Mouse (Mus musculus) ES-E14 (cell line): Measurements from ENCODE around the gene Hpca. TPM values are rescaled to one million over a fixed set of nuclear protein-coding genes. Genes with fewer than 3 reads are reported as not detected.

Source experiments
- DNase-seq: peaks from one replicate; pipeline ENCODE4 v3.0.0-alpha.2; 2013; ENCODE audit warnings: low read depth, low spot score
- H3K27ac ChIP-seq: 2 replicates; pipeline ENCODE4 v1.5.1; 2012; ENCODE audit warnings: low read depth, mild to moderate bottlenecking, low read length, moderate library complexity, mixed read lengths; ENCODE audit not compliant: poor library complexity, insufficient read depth, severe bottlenecking
- H3K36me3 ChIP-seq: 2 replicates; pipeline ENCODE4 v1.6.1; 2012; ENCODE audit warnings: mild to moderate bottlenecking, low read length, moderate library complexity, mixed read lengths; ENCODE audit not compliant: control insufficient read depth, poor library complexity, insufficient read depth, severe bottlenecking
- H3K4me1 ChIP-seq, 2 experiments: fragments of 150-350 bp in 1 of 2; sonication (generic) in 1 of 2; 2 replicates each; pipeline ENCODE4 v1.6.1; 2012; ENCODE audit warnings: low read length in 2 of 2, mild to moderate bottlenecking in 1 of 2, mixed read lengths in 1 of 2; ENCODE audit not compliant: control insufficient read depth in 2 of 2, insufficient read depth in 2 of 2, poor library complexity in 1 of 2
- H3K4me3 ChIP-seq, 2 experiments: fragments of 150-350 bp in 1 of 2; sonication (generic) in 1 of 2; 2 replicates each; pipeline ENCODE4 v1.5.1; 2012; ENCODE audit warnings: low read length in 2 of 2, low read depth in 1 of 2, mild to moderate bottlenecking in 1 of 2, mixed read lengths in 1 of 2; ENCODE audit not compliant: insufficient read depth in 1 of 2, poor library complexity in 1 of 2, severe bottlenecking in 1 of 2
- H3K9ac ChIP-seq: 2 replicates; pipeline ENCODE4 v1.6.1; 2012; ENCODE audit warnings: low read depth, mild to moderate bottlenecking, low read length, mixed read lengths; ENCODE audit not compliant: poor library complexity, insufficient read depth, severe bottlenecking
- H3K9me3 ChIP-seq: fragments of 150-350 bp; sonication (generic); 2 replicates; pipeline ENCODE4 v1.6.1; 2012; ENCODE audit warnings: low read depth, mild to moderate bottlenecking, low read length; ENCODE audit not compliant: control insufficient read depth, insufficient read depth
- CHD2 ChIP-seq: IDR thresholded peaks from 2 replicates; pipeline ENCODE4 v1.6.1; 2014; ENCODE audit warnings: mild to moderate bottlenecking, low read depth, low read length, inconsistent platforms
- HCFC1 ChIP-seq: IDR thresholded peaks from 2 replicates; pipeline ENCODE4 v1.6.1; 2012; ENCODE audit warnings: low read length, inconsistent platforms, borderline replicate concordance; ENCODE audit not compliant: insufficient read depth
- MAFK ChIP-seq: IDR thresholded peaks from 2 replicates; pipeline ENCODE4 v1.6.1; 2014; ENCODE audit warnings: mild to moderate bottlenecking, low read depth, low read length, inconsistent platforms; ENCODE audit not compliant: insufficient read depth
- ZC3H11A ChIP-seq: IDR thresholded peaks from 2 replicates; pipeline ENCODE4 v1.6.1; 2012; ENCODE audit warnings: low read depth, mild to moderate bottlenecking, inconsistent platforms, low read length, borderline replicate concordance
- ZNF384 ChIP-seq: IDR thresholded peaks from 2 replicates; pipeline ENCODE4 v1.6.1; 2012; ENCODE audit warnings: low read depth, low read length, inconsistent platforms
- in situ Hi-C, 2 experiments: fragments of 600-800 bp; cut with MboI; formaldehyde crosslinking; loops; one replicate each; pipeline ENCODE4 v1.15.1; 2025; ENCODE audit warnings: low sequenced_read_pairs in 2 of 2, inconsistent platforms in 1 of 2; ENCODE audit not compliant: unreplicated experiment in 2 of 2
- total RNA-seq: library from RNA; depleted of rRNA; stranded (reverse); fragments of 300-350 nt; gene quantifications from 2 replicates; pipeline ENCODE4 v1.2.3, GENCODE M21; 2012

The Hpca gene
- total RNA-seq, 1 experiment: 4.4 TPM

- no peak overlapping the region for H3K27ac ChIP-seq
- no peak for DNase-seq
- H3K4me1 ChIP-seq: peaks cover 0 to 34% of the 10 kb centered on the region in 2 experiments; a peak in 3 of 4 replicates
- TF ChIP-seq ZC3H11A (no peak), MAFK (no peak), CHD2 (no peak), HCFC1 (no peak), ZNF384 (no peak)
- H3K9ac ChIP-seq: peak overlapping the region; percentile 32; the same call in 1 of the 2 replicates
- no peaks in the 10 kb centered on the region for H3K9me3 ChIP-seq
- H3K36me3 ChIP-seq: no peaks in the 10 kb centered on the region
- in situ Hi-C loops: no loop called here
- peak overlapping the region; percentile 9 to 54; a peak in 2 of 4 replicates for H3K4me3 ChIP-seq
Observed at GRCm38 (mm10) chr4:129125736-129126451, 4.1 kb upstream of the Hpca start.

GRCm38 (mm10) chr4:129124652-129125146 lies 2.9 kb upstream of the Hpca start:
- TF ChIP-seq MAFK (no peak), HCFC1 (no peak), CHD2 (no peak), ZC3H11A (no peak), ZNF384 (no peak)
- no peaks in the 10 kb centered on the region for H3K36me3 ChIP-seq
- no peak overlapping the region for H3K9ac ChIP-seq
- no peak for DNase-seq
- peaks cover 0 to 31% of the 10 kb centered on the region in 2 experiments; a peak in 2 of 4 replicates for H3K4me1 ChIP-seq
- no peak overlapping the region for H3K27ac ChIP-seq
- in situ Hi-C loops: no loop called here
- H3K9me3 ChIP-seq: no peaks in the 10 kb centered on the region
- no peak overlapping the region for H3K4me3 ChIP-seq

GRCm38 (mm10) chr4:129122719-129123118 lies 883 bp upstream of the Hpca start:
- TF ChIP-seq ZC3H11A: no peak
- Histone ChIP-seq H3K9ac (no peak overlapping the region), H3K9me3 (no peaks in the 10 kb centered on the region), H3K4me3 (no peak overlapping the region), H3K4me1 (peaks cover 0 to 22% of the 10 kb centered on the region in 2 experiments; a peak in 2 of 4 replicates), H3K36me3 (no peaks in the 10 kb centered on the region), H3K27ac (no peak overlapping the region)
- in situ Hi-C loops: no loop called here
- DNase-seq: no peak

- DNase-seq: no peak
- Histone ChIP-seq H3K36me3 (no peaks in the 10 kb centered on the region), H3K4me3 (no peak overlapping the region), H3K9ac (no peak overlapping the region), H3K27ac (no peak overlapping the region), H3K4me1 (peaks cover 0 to 22% of the 10 kb centered on the region in 2 experiments; a peak in 2 of 4 replicates), H3K9me3 (no peaks in the 10 kb centered on the region)
- in situ Hi-C loops: no loop called here
- TF ChIP-seq ZC3H11A (no peak), ZNF384 (no peak), MAFK (no peak), CHD2 (no peak), HCFC1 (no peak)
Observed at GRCm38 (mm10) chr4:129122107-129122506, 271 bp upstream of the Hpca start.
